Mouse (Mus musculus) hindbrain, embryonic 10.5 days (tissue): ENCODE measurements at regions not wholly inside any gene's neighbourhood (a gene's known extent, or its start where the extent isn't known, plus 50 kb on each side); places are given as distances from the start of the nearest gene placed in this dataset.

ENCODE experiments used
- DNase-seq: peaks from one replicate; pipeline ENCODE4 v3.0.0-alpha.2; 2017; ENCODE audit warnings: low spot score
- H3K27ac ChIP-seq: fragments of 300-500 bp; sonication (generic); 2 replicates; pipeline ENCODE4 v1.5.1; 2016; ENCODE audit warnings: mild to moderate bottlenecking, moderate library complexity
- H3K27me3 ChIP-seq: fragments of 300-500 bp; sonication (generic); 2 replicates; pipeline ENCODE4 v1.6.1; 2016; ENCODE audit warnings: mild to moderate bottlenecking; ENCODE audit not compliant: poor library complexity, insufficient read depth, severe bottlenecking
- H3K36me3 ChIP-seq: fragments of 300-500 bp; sonication (generic); 2 replicates; pipeline ENCODE4 v1.6.1; 2016; ENCODE audit warnings: mild to moderate bottlenecking, moderate library complexity
- H3K4me1 ChIP-seq: fragments of 300-500 bp; sonication (generic); replicated peaks from 2 replicates; pipeline ENCODE4 v1.6.1; 2016; ENCODE audit warnings: mild to moderate bottlenecking
- H3K4me3 ChIP-seq: fragments of 300-500 bp; sonication (generic); 2 replicates; pipeline ENCODE4 v1.5.1; 2016; ENCODE audit warnings: mild to moderate bottlenecking, moderate library complexity
- H3K9me3 ChIP-seq: fragments of 300-500 bp; sonication (generic); 2 replicates; pipeline ENCODE4 v1.6.1; 2016; ENCODE audit warnings: mild to moderate bottlenecking, moderate library complexity
- WGBS: fragments of 180-500 bp; shearing (Covaris S2); methylation state at CpG from one replicate; pipeline ENCODE4 v1.1.7; 2016; 5-methylcytosine and 5-hydroxymethylcytosine counted together

DNA sequence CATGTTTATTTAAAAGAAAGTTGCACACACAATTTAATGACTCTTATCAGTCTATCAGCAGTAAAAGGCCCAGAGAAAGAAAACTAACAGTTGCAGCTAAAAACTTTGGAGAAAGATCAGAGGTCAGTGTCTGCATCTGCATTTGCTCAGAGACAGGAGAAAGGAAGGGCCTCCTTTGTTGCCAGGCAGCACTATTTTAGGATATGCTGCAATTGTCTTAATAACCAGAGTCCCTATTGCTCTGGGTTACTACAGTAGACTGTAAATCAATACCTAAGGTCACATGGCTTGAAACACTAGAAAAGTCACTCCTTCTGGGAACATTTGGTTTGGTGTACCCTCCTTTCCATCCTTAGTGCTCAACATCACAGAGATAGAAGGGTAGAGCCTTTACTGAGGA lies 175.7 kb downstream of the Hdgfl1 start:
- no peaks in the 10 kb centered on the region for H3K4me1 ChIP-seq

DNA sequence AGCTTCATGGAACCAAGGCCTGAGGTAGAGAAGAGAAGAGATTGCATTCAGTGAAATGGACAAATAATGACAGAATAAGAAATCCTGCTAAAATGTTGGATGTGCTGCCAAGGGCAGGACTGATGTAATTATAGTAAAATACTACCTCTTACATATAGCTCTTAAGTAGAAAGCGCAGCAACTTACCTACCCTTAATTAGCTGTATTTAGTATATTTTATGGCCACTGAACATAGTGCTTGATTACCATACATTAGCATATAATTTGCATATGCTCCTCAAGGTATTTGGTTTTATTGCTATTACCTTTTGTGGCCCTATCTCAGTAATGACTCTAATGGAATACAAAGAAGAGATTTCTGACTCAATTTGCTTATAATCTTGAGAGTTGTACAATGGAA lies 176.2 kb downstream of the Hdgfl1 start:
- H3K4me1 ChIP-seq: no peaks in the 10 kb centered on the region
- DNase-seq: no peak
- no peaks in the 10 kb centered on the region for H3K27me3 ChIP-seq
- H3K4me3 ChIP-seq: no peak overlapping the region
- WGBS: 88% methylated on average over 1 of the region's 1 CpGs
- 0 out of 2 replicates have a peak, but pooled peaks cover 2% of the 10 kb centered on the region for H3K9me3 ChIP-seq
- H3K27ac ChIP-seq: no peak overlapping the region
- no peaks in the 10 kb centered on the region for H3K36me3 ChIP-seq

More for the DNA sequence above, 175.7 kb downstream of the Hdgfl1 start:
- Histone ChIP-seq H3K36me3 (no peaks in the 10 kb centered on the region), H3K27ac (no peak overlapping the region), H3K4me3 (no peak overlapping the region), H3K9me3 (0 out of 2 replicates have a peak, but pooled peaks cover 2% of the 10 kb centered on the region), H3K27me3 (no peaks in the 10 kb centered on the region)
- DNase-seq: no peak

DNA sequence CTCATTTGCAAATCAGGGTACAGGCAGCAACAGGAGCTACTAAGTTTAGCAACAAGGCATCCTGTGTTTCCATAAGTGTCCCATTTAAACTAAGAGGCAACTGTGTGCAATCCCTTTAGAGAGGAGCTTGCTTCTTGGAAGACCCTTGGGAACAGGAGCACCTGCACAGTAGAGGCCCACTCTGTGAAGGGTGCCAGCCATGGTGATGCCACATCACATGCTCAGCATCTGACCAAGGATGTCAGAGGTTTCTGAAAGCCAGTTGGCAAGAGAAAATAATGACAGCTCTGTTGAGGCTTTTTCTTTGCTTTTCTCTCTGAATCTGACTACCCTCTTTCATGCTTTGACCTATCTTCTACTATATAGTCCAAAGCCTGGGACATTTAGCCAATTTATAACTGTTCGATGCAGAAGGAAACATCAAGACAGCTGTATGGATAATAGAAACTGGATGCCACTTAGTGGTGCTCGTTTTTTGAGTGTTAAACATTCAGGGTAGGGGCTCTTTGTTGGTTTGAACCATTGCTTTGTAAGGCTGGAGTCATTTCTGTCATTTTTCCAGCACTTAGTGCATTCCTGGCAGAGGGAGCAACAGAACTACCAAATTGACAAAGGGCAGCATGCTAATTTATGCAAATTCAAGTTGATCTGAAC lies 193.9 kb downstream of the Hdgfl1 start:
- Histone ChIP-seq H3K27me3 (no peaks in the 10 kb centered on the region), H3K27ac (no peak overlapping the region), H3K9me3 (no peaks in the 10 kb centered on the region), H3K4me3 (no peak overlapping the region), H3K36me3 (no peaks in the 10 kb centered on the region), H3K4me1 (no peaks in the 10 kb centered on the region)
- no peak for DNase-seq
- WGBS: 68% methylated on average over 2 of the region's 2 CpGs

DNA sequence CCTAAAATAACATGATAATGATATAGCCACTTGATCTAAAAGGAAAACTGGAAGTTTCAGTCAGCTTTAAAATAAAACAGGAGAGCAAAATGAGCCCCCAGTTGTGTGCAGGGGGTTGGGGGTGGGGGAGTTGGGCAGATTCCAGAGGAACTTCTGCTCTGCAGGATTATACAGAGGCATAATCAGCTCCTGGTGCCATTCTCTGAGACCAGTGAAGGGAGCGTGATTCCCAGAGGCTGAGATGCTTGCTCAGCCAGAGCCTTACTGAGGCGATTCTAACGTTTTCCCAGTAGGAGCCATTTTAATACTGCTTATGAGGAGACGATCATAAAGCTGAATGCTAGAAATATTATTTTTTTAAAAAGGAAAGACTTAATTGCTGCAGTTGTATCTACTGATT lies 200.5 kb downstream of the Hdgfl1 start:
- H3K36me3 ChIP-seq: no peaks in the 10 kb centered on the region
- H3K9me3 ChIP-seq: no peaks in the 10 kb centered on the region
- 49% methylated on average over 4 of the region's 4 CpGs for WGBS
- no peak overlapping the region for H3K4me3 ChIP-seq
- no peak overlapping the region for H3K27ac ChIP-seq
- peaks cover 4% of the 10 kb centered on the region; the same call in 1 of the 2 replicates for H3K4me1 ChIP-seq
- DNase-seq: no peak
- no peaks in the 10 kb centered on the region for H3K27me3 ChIP-seq

DNA sequence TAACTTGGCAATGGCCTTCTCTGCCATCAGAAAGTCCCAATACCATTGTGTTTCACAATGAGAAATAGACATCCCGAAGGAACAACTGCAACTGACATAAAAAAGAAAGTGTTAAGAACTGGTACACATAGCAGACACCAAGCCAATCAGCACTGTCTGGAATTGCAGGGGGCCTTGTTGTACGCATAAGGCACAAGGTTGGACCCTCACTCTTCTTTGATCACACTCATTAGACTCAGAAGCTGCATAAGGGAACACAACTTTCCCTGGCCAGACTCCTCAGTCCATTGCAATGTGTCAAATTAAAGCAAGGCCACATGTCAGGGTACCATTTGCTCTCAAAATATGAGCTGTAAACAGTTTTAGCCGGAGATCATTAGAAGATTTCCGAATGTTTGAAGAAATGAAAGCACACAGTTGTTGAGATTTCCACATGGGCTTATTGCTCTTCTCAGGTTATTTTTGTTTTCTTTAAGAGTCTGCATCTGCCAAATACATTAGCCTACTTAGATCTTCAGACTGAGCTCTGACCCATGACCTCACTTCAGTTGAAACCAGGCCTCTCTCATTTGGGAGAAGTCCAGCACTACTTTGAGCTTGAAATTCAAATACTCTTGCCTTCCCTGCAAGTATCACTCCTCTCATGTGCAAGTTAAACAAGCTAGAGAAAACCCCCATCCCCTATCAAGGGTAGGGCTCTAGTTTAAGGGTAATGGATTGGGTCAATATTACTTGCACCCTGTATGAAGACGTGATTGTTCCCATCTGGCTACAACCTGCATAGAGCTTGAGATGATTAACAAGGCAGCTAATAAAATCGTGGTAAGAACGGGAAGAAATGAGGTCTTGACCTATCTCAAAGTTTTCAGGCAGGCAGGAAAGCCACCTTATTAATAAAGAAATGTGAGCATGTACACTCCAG lies 204.8 kb downstream of the Hdgfl1 start:
- no peaks in the 10 kb centered on the region for H3K27me3 ChIP-seq
- no peaks in the 10 kb centered on the region for H3K36me3 ChIP-seq
- H3K4me1 ChIP-seq: peaks cover 4% of the 10 kb centered on the region; the same call in 1 of the 2 replicates
- H3K4me3 ChIP-seq: no peak overlapping the region
- WGBS: 74% methylated on average over 7 of the region's 7 CpGs
- no peaks in the 10 kb centered on the region for H3K9me3 ChIP-seq
- no peak overlapping the region for H3K27ac ChIP-seq
- DNase-seq: no peak

DNA sequence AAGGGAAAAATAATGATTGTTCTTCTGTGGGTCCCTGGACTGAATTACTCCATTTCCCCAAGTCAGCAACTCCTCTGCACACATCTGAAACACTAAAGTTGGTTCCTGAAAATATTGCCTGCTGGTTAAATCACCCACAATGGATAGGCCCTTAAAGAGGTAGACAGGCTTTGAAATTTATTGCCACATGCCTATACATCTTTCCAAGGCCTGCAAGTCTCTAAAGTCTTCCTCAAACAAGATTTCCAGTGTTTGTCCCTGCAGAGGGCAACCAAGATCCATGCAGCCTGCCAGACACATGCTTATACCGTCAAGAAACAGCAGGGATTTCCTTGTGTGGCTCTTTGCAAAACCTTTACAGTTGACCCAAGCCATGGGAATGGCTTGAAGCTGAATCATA lies 211.6 kb downstream of the Hdgfl1 start:
- Histone ChIP-seq H3K27ac (no peak overlapping the region), H3K36me3 (no peaks in the 10 kb centered on the region), H3K4me3 (no peak overlapping the region), H3K27me3 (no peaks in the 10 kb centered on the region), H3K4me1 (no peaks in the 10 kb centered on the region), H3K9me3 (no peaks in the 10 kb centered on the region)
- 51% methylated on average over 1 of the region's 1 CpGs for WGBS
- DNase-seq: peak; percentile 38

DNA sequence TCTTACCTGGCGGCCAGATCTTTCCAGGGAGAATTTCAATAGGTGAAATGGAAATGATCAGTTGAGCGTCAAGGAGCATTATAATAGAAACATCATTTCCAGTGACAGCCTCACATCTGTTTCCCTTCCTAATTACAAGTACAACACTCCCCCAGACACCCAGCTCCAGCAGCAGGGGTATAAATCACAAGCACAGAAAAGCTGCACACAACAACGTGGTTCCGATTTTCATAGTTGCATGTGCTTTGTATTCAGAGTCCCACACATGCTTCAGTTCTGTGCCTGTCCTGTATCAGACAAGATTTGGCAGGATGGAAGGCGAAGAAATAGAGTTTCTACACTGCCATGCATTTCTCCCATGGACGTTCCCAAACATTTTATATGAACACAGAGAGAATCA lies 215.7 kb downstream of the Hdgfl1 start:
- H3K4me1 ChIP-seq: no peaks in the 10 kb centered on the region
- no peaks in the 10 kb centered on the region for H3K9me3 ChIP-seq
- H3K27me3 ChIP-seq: no peaks in the 10 kb centered on the region
- H3K4me3 ChIP-seq: no peak overlapping the region
- no peak for DNase-seq
- 77% methylated on average over 6 of the region's 6 CpGs for WGBS
- no peak overlapping the region for H3K27ac ChIP-seq
- no peaks in the 10 kb centered on the region for H3K36me3 ChIP-seq

DNA sequence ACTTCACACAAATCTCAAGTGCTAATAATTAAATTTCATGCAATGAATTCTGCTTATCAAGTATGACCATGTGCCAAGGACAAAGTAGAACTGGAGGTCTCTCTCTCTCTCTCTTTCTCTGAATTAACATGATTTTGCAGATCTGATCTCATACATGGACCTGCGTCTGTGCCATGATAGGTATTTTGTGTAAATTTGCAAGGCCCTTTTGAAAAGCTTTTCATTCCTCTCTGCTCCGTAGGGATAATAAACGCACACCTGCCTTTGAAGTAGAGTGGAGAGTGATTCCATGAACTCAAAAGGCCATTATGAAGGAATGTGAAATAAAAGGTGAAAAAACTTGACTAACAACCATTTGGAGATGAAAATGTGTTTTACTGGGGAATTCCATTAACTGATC lies 217.8 kb downstream of the Hdgfl1 start:
- Histone ChIP-seq H3K4me3 (no peak overlapping the region), H3K9me3 (no peaks in the 10 kb centered on the region), H3K36me3 (no peaks in the 10 kb centered on the region), H3K4me1 (no peaks in the 10 kb centered on the region), H3K27ac (no peak overlapping the region), H3K27me3 (no peaks in the 10 kb centered on the region)
- no peak for DNase-seq
- 92% methylated on average over 3 of the region's 3 CpGs for WGBS

DNA sequence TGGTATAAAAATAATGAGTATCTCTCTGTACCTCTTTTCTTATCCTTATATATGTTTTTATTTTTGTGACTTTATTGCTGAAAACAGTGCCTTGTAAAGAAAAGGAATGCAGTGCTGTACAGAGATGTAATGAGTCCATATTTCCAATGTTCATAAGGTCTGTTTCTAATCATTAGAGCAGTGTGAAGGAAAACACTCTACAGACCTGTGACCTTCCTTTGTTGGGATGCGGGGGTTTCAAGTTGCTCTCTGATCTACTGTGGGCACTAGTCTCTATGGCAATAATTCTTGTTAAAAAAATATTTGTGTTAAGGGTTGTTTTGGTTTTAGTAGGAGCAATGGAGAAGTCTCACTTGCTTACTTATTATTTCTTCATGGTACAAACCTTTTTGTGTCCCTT lies 231.0 kb downstream of the Hdgfl1 start:
- no peaks in the 10 kb centered on the region for H3K36me3 ChIP-seq
- WGBS: 61% methylated on average over 1 of the region's 1 CpGs
- no peak for DNase-seq

DNA sequence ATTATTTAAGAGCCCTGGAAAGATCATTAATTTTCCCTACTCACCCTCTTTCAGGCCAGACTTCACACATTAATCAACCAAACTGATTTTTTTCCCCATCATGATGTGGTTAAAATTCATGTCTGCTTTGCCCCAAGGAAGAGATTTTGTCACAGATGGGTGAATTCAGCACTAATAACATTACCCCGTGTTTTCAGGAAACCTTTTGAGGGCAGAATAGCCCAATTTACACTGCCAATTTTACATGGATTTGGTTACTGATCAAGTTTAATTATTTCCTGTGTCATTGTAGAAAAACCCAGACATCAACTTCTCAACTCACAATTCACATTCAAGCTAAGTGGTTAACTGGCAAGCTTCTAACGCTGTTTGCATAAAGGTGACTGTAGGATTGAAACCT lies 233.4 kb downstream of the Hdgfl1 start:
- Histone ChIP-seq H3K27ac (no peak overlapping the region), H3K27me3 (no peaks in the 10 kb centered on the region), H3K4me1 (no peaks in the 10 kb centered on the region), H3K4me3 (no peak overlapping the region), H3K36me3 (no peaks in the 10 kb centered on the region), H3K9me3 (no peaks in the 10 kb centered on the region)
- 76% methylated on average over 2 of the region's 2 CpGs for WGBS
- DNase-seq: no peak

More for the DNA sequence above, 231.0 kb downstream of the Hdgfl1 start:
- no peaks in the 10 kb centered on the region for H3K4me1 ChIP-seq
- no peak overlapping the region for H3K27ac ChIP-seq
- no peaks in the 10 kb centered on the region for H3K27me3 ChIP-seq
- no peaks in the 10 kb centered on the region for H3K9me3 ChIP-seq
- no peak overlapping the region for H3K4me3 ChIP-seq

DNA sequence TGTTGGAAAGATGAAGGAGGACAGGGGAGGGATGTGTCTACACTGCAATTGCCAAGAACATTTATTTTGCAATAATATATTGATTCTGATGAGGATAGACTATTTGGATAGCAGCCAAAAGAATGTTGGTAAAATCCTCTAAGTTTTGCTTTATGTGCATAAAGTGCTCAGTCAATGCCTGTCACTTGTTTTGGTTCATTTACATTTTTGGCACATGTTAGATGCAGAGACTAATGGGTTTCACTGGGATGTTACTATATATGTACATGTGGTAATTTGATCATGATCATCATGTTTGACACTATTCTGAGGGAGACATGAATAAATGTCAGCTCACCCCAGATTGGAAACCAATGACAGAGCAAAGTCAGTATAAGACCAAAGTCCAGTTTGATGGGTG lies 237.2 kb downstream of the Hdgfl1 start:
- no peaks in the 10 kb centered on the region for H3K27me3 ChIP-seq
- no peak for DNase-seq

DNA sequence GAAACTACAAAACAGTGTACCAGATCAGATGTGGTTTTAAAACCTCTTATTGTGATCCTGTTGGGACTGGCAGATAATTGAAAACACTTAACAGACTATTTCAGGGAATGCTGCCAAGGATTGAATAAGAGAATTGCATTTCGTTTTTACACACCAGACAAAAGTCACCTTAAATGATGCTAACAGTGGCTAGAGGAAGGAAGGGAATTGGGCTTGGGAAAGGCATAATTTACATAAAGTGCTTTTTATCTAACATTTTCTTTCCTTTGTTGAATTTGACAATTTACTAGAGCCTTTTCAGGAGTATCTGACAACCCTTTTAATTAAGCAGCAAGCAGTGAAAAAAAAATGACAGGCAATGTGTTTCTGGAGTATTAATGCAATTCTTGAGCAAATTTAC lies 250.9 kb downstream of the Hdgfl1 start:
- H3K27ac ChIP-seq: no peak overlapping the region
- no peak overlapping the region for H3K4me3 ChIP-seq
- H3K27me3 ChIP-seq: no peaks in the 10 kb centered on the region
- WGBS: 58% methylated on average over 1 of the region's 1 CpGs
- H3K36me3 ChIP-seq: no peaks in the 10 kb centered on the region
- DNase-seq: no peak
- H3K4me1 ChIP-seq: no peaks in the 10 kb centered on the region
- no peaks in the 10 kb centered on the region for H3K9me3 ChIP-seq

More for the DNA sequence above, 237.2 kb downstream of the Hdgfl1 start:
- no peaks in the 10 kb centered on the region for H3K4me1 ChIP-seq
- no peak overlapping the region for H3K4me3 ChIP-seq
- no peaks in the 10 kb centered on the region for H3K9me3 ChIP-seq
- H3K27ac ChIP-seq: no peak overlapping the region
- H3K36me3 ChIP-seq: no peaks in the 10 kb centered on the region

DNA sequence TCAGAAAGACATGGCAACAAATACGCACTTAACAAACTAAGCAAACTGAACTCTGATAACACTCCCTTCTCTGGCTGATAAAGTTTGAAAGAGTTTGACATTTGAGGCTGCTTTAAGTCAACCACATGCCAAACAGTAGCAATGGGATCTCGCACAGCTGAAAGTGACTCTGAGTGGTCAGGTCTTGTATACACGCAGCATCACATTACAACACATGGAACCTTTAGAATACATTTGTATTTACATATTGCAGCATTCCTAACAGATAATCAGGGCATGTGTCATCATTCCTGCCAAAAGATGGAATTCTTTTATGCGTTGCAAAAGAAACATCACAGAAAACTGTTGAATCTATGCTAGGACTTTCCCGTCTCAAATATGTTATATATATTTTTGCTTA lies 251.5 kb downstream of the Hdgfl1 start:
- H3K4me1 ChIP-seq: no peaks in the 10 kb centered on the region
- no peak overlapping the region for H3K27ac ChIP-seq
- DNase-seq: no peak
- H3K9me3 ChIP-seq: no peaks in the 10 kb centered on the region
- no peaks in the 10 kb centered on the region for H3K27me3 ChIP-seq
- WGBS: 90% methylated on average over 5 of the region's 5 CpGs
- no peak overlapping the region for H3K4me3 ChIP-seq
- H3K36me3 ChIP-seq: no peaks in the 10 kb centered on the region
